Mouse (Mus musculus): Measurements from ENCODE around the gene Tmtc2. TPM values are rescaled to one million over a fixed set of nuclear protein-coding genes. Genes with fewer than 3 reads are reported as not detected.

Gene Tmtc2
- 9.4 TPM for polyA plus RNA-seq (2015; fragmentation: Illumina TruSeq; extraction: RNeasy Lipid Tissue Mini Kit (QIAGEN cat#74804); ENCODE audit: low read depth, low replicate concordance)

GRCm38 (mm10) chr10:105573908-105574694 lies at the start of gene Tmtc2:
Gene Tmtc2, minus strand, starts transcription at chr10:105574451.

Data from brain, adult 10 weeks (tissue).